Mouse (Mus musculus) lung, embryonic 14.5 days (tissue): ENCODE measurements at regions not wholly inside any gene's neighbourhood (a gene's known extent, or its start where the extent isn't known, plus 50 kb on each side); places are given as distances from the start of the nearest gene placed in this dataset.

ENCODE experiments used
- ATAC-seq: fragments of 200-750 bp; cut with Nextera tagmentation; 2 replicates; pipeline ENCODE4 v1.8.0; 2017; ENCODE audit warnings: mild to moderate bottlenecking, moderate TSS enrichment, moderate library complexity; ENCODE audit not compliant: insufficient read depth
- DNase-seq: peaks from one replicate; pipeline ENCODE4 v3.0.0-alpha.2; 2015
- H3K27ac ChIP-seq: fragments of 300-500 bp; sonication (generic); 2 replicates; pipeline ENCODE4 v1.5.1; 2014; ENCODE audit warnings: low read depth, mild to moderate bottlenecking, moderate library complexity
- H3K27me3 ChIP-seq: fragments of 300-500 bp; sonication (generic); 2 replicates; pipeline ENCODE4 v1.6.1; 2014; ENCODE audit warnings: low read length, control low read depth; ENCODE audit not compliant: insufficient read depth
- H3K36me3 ChIP-seq: fragments of 300-500 bp; sonication (generic); 2 replicates; pipeline ENCODE4 v1.6.1; 2014; ENCODE audit warnings: control low read depth; ENCODE audit not compliant: insufficient read depth
- H3K4me1 ChIP-seq: fragments of 300-500 bp; sonication (generic); 2 replicates; pipeline ENCODE4 v1.6.1; 2014; ENCODE audit warnings: antibody characterized with exemption, control low read depth; ENCODE audit not compliant: insufficient read depth
- H3K4me2 ChIP-seq: fragments of 300-500 bp; sonication (generic); 2 replicates; pipeline ENCODE4 v1.6.1; 2014; ENCODE audit warnings: mild to moderate bottlenecking
- H3K4me3 ChIP-seq: fragments of 300-500 bp; sonication (generic); 2 replicates; pipeline ENCODE4 v1.5.1; 2014; ENCODE audit warnings: low read depth, low read length
- H3K9ac ChIP-seq: fragments of 300-500 bp; sonication (generic); 2 replicates; pipeline ENCODE4 v1.6.1; 2014
- H3K9me3 ChIP-seq: fragments of 300-500 bp; sonication (generic); 2 replicates; pipeline ENCODE4 v1.6.1; 2016; ENCODE audit warnings: low read depth, low read length, control low read depth
- CTCF ChIP-seq: IDR thresholded peaks from 2 replicates; pipeline ENCODE4 v1.5.1; 2016; ENCODE audit warnings: antibody characterized with exemption, low read depth
- WGBS: fragments of 180-500 bp; shearing (Covaris S2); extraction: QIAGEN DNeasy Blood & Tissue Kit; methylation state at CpG from one replicate; pipeline ENCODE4 v1.1.7; 2014; 5-methylcytosine and 5-hydroxymethylcytosine counted together

DNA sequence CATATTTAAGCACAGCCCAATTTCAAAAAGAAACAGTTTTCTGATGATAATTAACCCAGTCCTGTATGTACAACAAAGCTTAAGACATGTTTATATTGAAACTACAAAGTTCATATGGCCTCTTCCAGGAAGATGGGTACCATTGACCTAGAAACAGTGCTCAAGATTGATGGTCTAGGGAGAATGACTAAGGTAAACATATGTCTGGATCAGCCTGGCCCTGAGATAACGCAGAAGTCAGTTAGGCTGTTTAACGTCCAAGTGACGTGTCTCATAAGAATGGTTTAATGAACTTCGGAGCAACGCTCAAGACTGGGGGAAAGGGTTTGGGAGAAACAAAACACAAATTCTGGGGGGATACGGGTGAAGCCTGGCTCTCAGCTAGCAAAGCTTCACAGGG is 60.8 kb upstream of the Plcz1 start:
- TF ChIP-seq CTCF = no peak
- H3K27me3 ChIP-seq = no peaks in the 10 kb centered on the region
- no peaks in the 10 kb centered on the region for H3K36me3 ChIP-seq
- no peak overlapping the region for H3K27ac ChIP-seq
- peak; percentile 28 for DNase-seq
- H3K4me1 ChIP-seq = no peaks in the 10 kb centered on the region
- H3K4me3 ChIP-seq = no peak overlapping the region
- no peaks in the 10 kb centered on the region for H3K9me3 ChIP-seq
- no peak overlapping the region for H3K4me2 ChIP-seq
- ATAC-seq = 0 out of 2 replicates have a peak, but pooled peaks have one; percentile 38
- WGBS = 16% methylated on average over 6 of the region's 6 CpGs
- no peak overlapping the region for H3K9ac ChIP-seq

DNA sequence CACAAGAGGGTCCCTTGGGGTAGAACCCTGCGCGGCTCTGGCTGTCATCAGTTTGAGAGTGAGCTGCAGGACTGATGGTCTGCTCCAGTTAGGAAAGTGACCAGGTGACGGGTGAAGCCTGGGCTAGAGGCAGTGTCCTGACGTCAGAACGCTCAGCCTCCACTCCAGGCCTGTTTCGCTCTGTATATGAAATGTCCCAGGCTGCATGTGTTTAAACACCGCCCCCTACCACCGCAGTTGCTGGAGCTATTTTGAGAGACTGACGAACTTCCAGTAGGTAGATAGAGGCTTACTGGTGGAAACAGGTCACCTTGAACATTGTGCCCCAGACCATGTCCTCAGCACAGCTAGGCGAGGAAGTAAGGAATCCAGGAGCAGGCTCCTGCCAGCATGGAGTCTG is 54.2 kb upstream of the Plcz1 start:
- no peak for TF ChIP-seq CTCF
- no peaks in the 10 kb centered on the region for H3K36me3 ChIP-seq
- H3K4me2 ChIP-seq = no peak overlapping the region
- H3K9me3 ChIP-seq = no peaks in the 10 kb centered on the region
- no peak overlapping the region for H3K4me3 ChIP-seq
- no peaks in the 10 kb centered on the region for H3K27me3 ChIP-seq
- peak; percentile 31; the same call in 1 of the 2 replicates for ATAC-seq
- DNase-seq = peak; percentile 17
- no peak overlapping the region for H3K9ac ChIP-seq
- peaks cover 5% of the 10 kb centered on the region; the same call in 1 of the 2 replicates for H3K4me1 ChIP-seq
- WGBS = 53% methylated on average over 10 of the region's 10 CpGs
- no peak overlapping the region for H3K27ac ChIP-seq
